Mouse (Mus musculus) B cell, adult (primary cell): ENCODE measurements around the gene Nkain2. TPM values are rescaled to one million over a fixed set of nuclear protein-coding genes. Genes with fewer than 3 reads are reported as not detected.

Experiments
- total RNA-seq: library from RNA; stranded (reverse); gene quantifications from 4 replicates; pipeline ENCODE4 v1.2.4, GENCODE M21; 2023; ENCODE audit not compliant: inconsistent age

The Nkain2 gene
- not detected in 4 replicates for total RNA-seq

DNA sequence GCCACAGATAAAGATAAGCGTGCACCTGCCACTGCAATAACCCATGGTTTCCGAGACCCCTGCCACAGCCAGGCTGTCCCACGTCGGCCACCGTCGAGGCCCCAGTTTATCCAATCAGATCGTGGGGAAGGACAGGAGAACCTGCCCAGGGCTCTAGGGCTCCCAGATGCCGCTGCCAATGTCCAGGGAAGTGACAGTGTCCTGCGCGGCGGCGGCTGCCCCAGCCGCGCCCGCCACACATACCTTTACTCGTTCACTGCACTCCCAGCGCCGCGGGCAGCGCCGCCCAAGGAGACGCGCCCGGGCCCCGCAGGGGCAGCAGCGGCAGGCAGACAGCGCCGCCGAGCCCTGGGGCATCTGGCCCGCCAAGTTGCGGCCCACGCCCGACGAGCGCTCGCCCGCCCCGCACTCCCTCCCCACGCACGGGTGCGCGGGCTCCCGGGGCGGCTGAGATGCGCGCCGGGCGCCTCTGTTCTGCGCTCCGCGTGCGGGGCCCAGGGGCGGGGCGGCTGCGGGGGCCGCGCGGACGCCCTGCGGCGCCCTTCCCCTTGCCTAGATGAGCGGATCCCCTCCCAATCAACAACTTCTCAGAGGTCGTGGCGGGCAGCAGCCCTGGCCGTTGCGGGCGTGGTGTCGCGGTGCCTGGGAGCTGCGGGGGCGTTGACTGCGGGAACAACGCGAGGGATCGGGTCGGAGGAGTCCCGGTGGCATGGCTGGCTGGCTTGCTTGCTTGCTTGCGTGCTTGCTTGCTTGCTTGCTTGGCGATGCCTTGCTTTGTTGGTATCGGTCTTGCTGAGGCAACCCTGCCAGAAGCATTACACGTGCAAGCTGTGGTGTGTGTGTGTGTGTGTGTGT lies at the start of gene Nkain2:
Gene Nkain2, minus strand, starts transcription at position 811 of the 855 bp plus-strand sequence.

Other genes with a start within 250 kb of the Nkain2 start
- not detected in 4 replicates for gene Trdn, start 190.1 kb upstream of the Nkain2 start, total RNA-seq